Mouse (Mus musculus) midbrain, postnatal 0 days (tissue): ENCODE measurements around the gene Clasp1. TPM values are rescaled to one million over a fixed set of nuclear protein-coding genes. Genes with fewer than 3 reads are reported as not detected.
"Not testable (repeated sequence)": the region's sequence is repeated elsewhere in the genome, so short reads cannot be mapped to it uniquely, and the experiment has no call there.

Experiments used
- ATAC-seq: fragments of 200-750 bp; cut with Nextera tagmentation; 2 replicates; pipeline ENCODE4 v1.8.0; 2017; ENCODE audit warnings: moderate number of reproducible peaks, mild to moderate bottlenecking, moderate TSS enrichment, moderate library complexity; ENCODE audit not compliant: low FRiP score
- DNase-seq: peaks from one replicate; pipeline ENCODE4 v3.0.0-alpha.2; 2015; ENCODE audit warnings: low spot score
- H3K27ac ChIP-seq: fragments of 300-500 bp; sonication (generic); 2 replicates; pipeline ENCODE4 v1.5.1; 2014; ENCODE audit warnings: low read depth, mild to moderate bottlenecking, low read length, mixed read lengths
- H3K27me3 ChIP-seq: fragments of 300-500 bp; sonication (generic); 2 replicates; pipeline ENCODE4 v1.6.1; 2014; ENCODE audit warnings: low read length, control low read depth, mixed read lengths; ENCODE audit not compliant: insufficient read depth
- H3K36me3 ChIP-seq: fragments of 300-500 bp; sonication (generic); 2 replicates; pipeline ENCODE4 v1.6.1; 2014; ENCODE audit warnings: low read length, control low read depth, mixed read lengths; ENCODE audit not compliant: insufficient read depth
- H3K4me1 ChIP-seq: fragments of 300-500 bp; sonication (generic); 2 replicates; pipeline ENCODE4 v1.6.1; 2014; ENCODE audit warnings: mild to moderate bottlenecking, control low read depth, antibody characterized with exemption, low read length, mixed read lengths; ENCODE audit not compliant: insufficient read depth
- H3K4me2 ChIP-seq: fragments of 300-500 bp; sonication (generic); 2 replicates; pipeline ENCODE4 v1.6.1; 2014; ENCODE audit warnings: low read depth, mild to moderate bottlenecking, low read length, mixed read lengths; ENCODE audit not compliant: poor library complexity, severe bottlenecking
- H3K4me3 ChIP-seq: fragments of 300-500 bp; sonication (generic); 2 replicates; pipeline ENCODE4 v1.5.1; 2014; ENCODE audit warnings: low read depth, mild to moderate bottlenecking, low read length, moderate library complexity
- H3K9ac ChIP-seq: fragments of 300-500 bp; sonication (generic); replicated peaks from 2 replicates; pipeline ENCODE4 v1.6.1; 2014; ENCODE audit warnings: mild to moderate bottlenecking, low read length, moderate library complexity, mixed read lengths; ENCODE audit not compliant: poor library complexity, severe bottlenecking
- H3K9me3 ChIP-seq: fragments of 300-500 bp; sonication (generic); 2 replicates; pipeline ENCODE4 v1.6.1; 2016; ENCODE audit warnings: low read length, control low read depth
- CTCF ChIP-seq: IDR thresholded peaks from 2 replicates; pipeline ENCODE4 v1.5.1; 2016; ENCODE audit warnings: antibody characterized with exemption, mild to moderate bottlenecking
- WGBS: fragments of 180-500 bp; shearing (Covaris S2); extraction: QIAGEN DNeasy Blood & Tissue Kit; methylation state at CpG from one replicate; pipeline ENCODE4 v1.1.7; 2014; 5-methylcytosine and 5-hydroxymethylcytosine counted together
- polyA plus RNA-seq: library from polyadenylated mRNA; unstranded; fragments of >200 nt; fragmentation: Nextera tagmentation; extraction: Ambion mirVana; gene quantifications from 2 replicates; pipeline ENCODE4 v1.2.1, GENCODE M21; 2015
- total RNA-seq: library from RNA; depleted of rRNA; stranded (reverse); fragments of >200 nt; gene quantifications from 2 replicates; pipeline ENCODE4 v1.2.3, GENCODE M21; 2014

Gene Clasp1
- total and polyA plus RNA-seq, 2 experiments from 2014 or later: 75.9 to 141 TPM

- Histone ChIP-seq H3K9me3 (no peaks in the 10 kb centered on the region), H3K27me3 (no peaks in the 10 kb centered on the region), H3K4me1 (no peaks in the 10 kb centered on the region), H3K4me2 (no peak overlapping the region), H3K9ac (no peak overlapping the region), H3K36me3 (peaks cover 9% of the 10 kb centered on the region), H3K27ac (no peak overlapping the region), H3K4me3 (no peak overlapping the region)
- ATAC-seq (no peak), DNase-seq (no peak)
- WGBS: 85% methylated on average over 3 of the region's 3 CpGs
- TF ChIP-seq CTCF: no peak
Measured at GRCm38 (mm10) chr1:118613631-118614183, 224.8 kb downstream of the Clasp1 start.

- H3K36me3 ChIP-seq, H3K9ac ChIP-seq, ATAC-seq, H3K4me1 ChIP-seq, H3K4me3 ChIP-seq, H3K27ac ChIP-seq, H3K4me2 ChIP-seq, H3K9me3 ChIP-seq, DNase-seq, H3K27me3 ChIP-seq: not testable (repeated sequence)
- 95% methylated on average over 4 of the region's 5 CpGs for WGBS
Measured at GRCm38 (mm10) chr1:118621055-118621454, 232.2 kb downstream of the Clasp1 start.

GRCm38 (mm10) chr1:118622857-118623256 lies 234.0 kb downstream of the Clasp1 start:
- Histone ChIP-seq H3K4me2 (no peak overlapping the region), H3K4me3 (no peak overlapping the region), H3K27me3 (no peaks in the 10 kb centered on the region), H3K36me3 (no peaks in the 10 kb centered on the region), H3K9ac (no peak overlapping the region), H3K27ac (no peak overlapping the region), H3K4me1 (0 out of 2 replicates have a peak, but pooled peaks cover 3% of the 10 kb centered on the region), H3K9me3 (no peaks in the 10 kb centered on the region)
- TF ChIP-seq CTCF: no peak
- ATAC-seq (no peak), DNase-seq (no peak)
- WGBS: 53% methylated on average over 3 of the region's 3 CpGs

- no peak overlapping the region for H3K27ac ChIP-seq
- DNase-seq: no peak
- no peak for ATAC-seq
- 0 out of 2 replicates have a peak, but pooled peaks cover 3% of the 10 kb centered on the region for H3K4me1 ChIP-seq
- no peaks in the 10 kb centered on the region for H3K36me3 ChIP-seq
- no peak for TF ChIP-seq CTCF
- H3K9ac ChIP-seq: no peak overlapping the region
- no peak overlapping the region for H3K4me3 ChIP-seq
- WGBS: 28% methylated on average over 6 of the region's 6 CpGs
- H3K27me3 ChIP-seq: no peaks in the 10 kb centered on the region
- no peak overlapping the region for H3K4me2 ChIP-seq
- no peaks in the 10 kb centered on the region for H3K9me3 ChIP-seq
Measured at GRCm38 (mm10) chr1:118625461-118625860, 236.6 kb downstream of the Clasp1 start.

DNA sequence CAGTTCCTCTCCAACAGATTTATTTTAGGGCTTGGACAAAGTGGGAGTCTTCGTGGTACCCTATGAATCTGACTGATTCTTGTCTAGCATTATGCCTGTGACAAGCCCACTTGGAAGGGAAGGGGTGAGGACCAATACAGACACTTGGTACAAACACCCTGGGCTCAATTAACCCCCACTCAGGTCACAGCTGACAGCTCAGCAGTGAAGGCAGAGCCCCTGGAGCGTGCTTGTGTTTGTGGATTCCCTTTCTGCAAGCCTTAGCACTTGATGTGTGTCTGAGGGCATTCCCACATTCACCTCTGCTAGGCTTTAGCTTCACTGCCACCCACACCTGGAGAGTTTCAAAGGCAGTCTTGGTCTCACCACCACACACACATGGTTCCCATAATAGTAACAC lies 237.1 kb downstream of the Clasp1 start:
- ATAC-seq (no peak), DNase-seq (no peak)
- Histone ChIP-seq H3K9ac (no peak overlapping the region), H3K4me2 (no peak overlapping the region), H3K4me3 (no peak overlapping the region), H3K27me3 (no peaks in the 10 kb centered on the region), H3K4me1 (0 out of 2 replicates have a peak, but pooled peaks cover 3% of the 10 kb centered on the region), H3K9me3 (no peaks in the 10 kb centered on the region), H3K36me3 (no peaks in the 10 kb centered on the region), H3K27ac (no peak overlapping the region)
- WGBS: 67% methylated on average over 2 of the region's 2 CpGs
- TF ChIP-seq CTCF: no peak

- Histone ChIP-seq H3K27ac (no peak overlapping the region), H3K9me3 (no peaks in the 10 kb centered on the region), H3K36me3 (no peaks in the 10 kb centered on the region), H3K4me2 (no peak overlapping the region), H3K4me1 (0 out of 2 replicates have a peak, but pooled peaks cover 3% of the 10 kb centered on the region), H3K9ac (no peak overlapping the region), H3K27me3 (no peaks in the 10 kb centered on the region), H3K4me3 (no peak overlapping the region)
- DNase-seq: no peak
- 83% methylated on average over 2 of the region's 2 CpGs for WGBS
- TF ChIP-seq CTCF: no peak
- ATAC-seq: no peak
Measured at GRCm38 (mm10) chr1:118626452-118626851, 237.6 kb downstream of the Clasp1 start.
